Mouse (Mus musculus): ENCODE data around the gene Prim1. TPM values are rescaled to one million over a fixed set of nuclear protein-coding genes. Genes with fewer than 3 reads are reported as not detected.
"Not testable (repeated sequence)": the region's sequence is repeated elsewhere in the genome, so short reads cannot be mapped to it uniquely, and the experiment has no call there.

Gene Prim1
- polyA plus RNA-seq, 1 experiment from 2014 or later: 33.7 TPM

DNA sequence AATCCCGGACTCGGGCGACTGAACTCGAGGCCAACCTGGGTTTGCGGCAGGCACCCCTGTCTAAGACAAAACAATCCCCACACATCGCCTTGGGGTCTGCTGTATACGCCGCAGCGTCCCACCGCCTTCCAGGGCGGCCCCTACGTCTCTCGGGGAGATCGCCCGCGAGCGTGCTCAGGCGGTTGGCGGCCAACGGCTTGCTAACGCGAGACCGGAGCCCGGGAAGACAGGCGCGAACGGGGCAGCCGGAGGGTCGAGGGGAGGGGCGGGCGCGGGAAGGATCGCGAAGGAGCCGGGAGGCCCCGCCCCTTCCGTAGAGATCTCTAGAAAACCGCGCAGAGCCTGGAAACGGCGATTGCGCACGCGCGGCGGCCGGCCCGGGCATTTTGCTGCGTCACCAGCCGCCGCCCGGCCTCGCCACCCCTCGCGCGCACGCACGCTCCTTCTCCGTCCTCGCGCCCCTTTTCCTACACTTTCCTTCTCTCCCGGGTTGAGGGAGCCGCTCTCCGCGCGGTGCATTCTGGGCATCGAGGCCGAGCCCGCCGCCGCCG is 43.7 kb downstream of the Prim1 start, which contains the start of gene Ptges3:
TSS of gene Ptges3 (plus strand) at position 354 of the 551 bp plus-strand sequence.
- peaks cover 36% of the 10 kb centered on the region for H3K4me1 ChIP-seq
- peak; percentile 94 for ATAC-seq (ENCODE audit: low FRiP score)
- peak within 1 kb of the TSS; percentile 88 for H3K4me2 ChIP-seq
- H3K36me3 ChIP-seq: 0 out of 2 replicates have a peak, but pooled peaks cover 2% of the 10 kb centered on the region
- no peaks in the 10 kb centered on the region for H3K27me3 ChIP-seq (replicated peaks)
- H3K4me3 ChIP-seq (replicated peaks): peak within 1 kb of the TSS; percentile 75
- under 1% methylated on average over 65 of the region's 72 CpGs for WGBS
- peak within 1 kb of the TSS; percentile 98 for H3K27ac ChIP-seq (replicated peaks)
- no peaks in the 10 kb centered on the region for H3K9me3 ChIP-seq (replicated peaks)
- H3K9ac ChIP-seq (replicated peaks): peak within 1 kb of the TSS; percentile 92

DNA sequence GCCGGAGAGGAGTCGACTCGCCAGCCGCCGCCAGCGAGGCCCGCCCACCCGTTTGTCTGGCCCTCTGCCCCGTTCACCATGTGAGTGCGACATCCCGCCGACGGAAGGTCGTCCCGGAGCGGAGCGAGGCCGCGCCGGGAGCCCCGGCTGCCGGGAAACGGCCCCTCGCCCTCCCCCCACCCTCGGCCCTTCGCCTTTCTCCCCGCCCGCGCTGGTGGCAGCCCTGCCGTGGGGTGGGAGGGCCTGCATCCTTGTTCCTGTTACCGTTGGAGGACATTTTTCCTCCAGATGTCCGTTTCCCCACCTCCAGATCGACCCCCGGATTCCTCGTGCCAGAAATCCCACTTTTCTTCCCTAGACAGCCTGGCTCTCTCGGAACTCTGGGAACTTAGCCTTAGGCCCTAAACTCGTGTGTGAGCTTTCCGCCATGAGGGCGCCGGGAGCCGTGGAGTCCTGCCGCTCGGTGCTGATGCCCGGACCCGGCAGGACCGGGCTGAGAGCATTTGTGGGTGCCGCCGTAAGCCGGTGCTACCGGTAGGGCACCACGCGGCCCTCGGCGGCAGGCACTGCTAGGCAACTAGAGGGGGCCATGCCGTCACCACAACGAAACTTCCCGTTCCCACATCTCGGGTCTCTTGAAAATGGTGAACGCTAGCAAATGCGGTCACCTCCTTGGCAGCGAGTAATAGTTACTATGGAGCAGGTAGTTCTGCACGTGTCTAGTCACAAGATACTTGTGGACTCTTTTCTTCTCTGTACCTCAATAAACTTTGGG is 44.4 kb downstream of the Prim1 start:
- WGBS: under 1% methylated on average over 57 of the region's 62 CpGs
- H3K27me3 ChIP-seq (replicated peaks): no peaks in the 10 kb centered on the region
- peak overlapping the region; percentile 88 for H3K4me2 ChIP-seq
- H3K36me3 ChIP-seq: 0 out of 2 replicates have a peak, but pooled peaks cover 6% of the 10 kb centered on the region
- H3K4me1 ChIP-seq: peaks cover 36% of the 10 kb centered on the region
- peak overlapping the region; percentile 75 for H3K4me3 ChIP-seq (replicated peaks)
- peak overlapping the region; percentile 98 for H3K27ac ChIP-seq (replicated peaks)
- H3K9ac ChIP-seq (replicated peaks): peak overlapping the region; percentile 92
- no peaks in the 10 kb centered on the region for H3K9me3 ChIP-seq (replicated peaks)
- peak; percentile 61 for ATAC-seq (ENCODE audit: low FRiP score)

DNA sequence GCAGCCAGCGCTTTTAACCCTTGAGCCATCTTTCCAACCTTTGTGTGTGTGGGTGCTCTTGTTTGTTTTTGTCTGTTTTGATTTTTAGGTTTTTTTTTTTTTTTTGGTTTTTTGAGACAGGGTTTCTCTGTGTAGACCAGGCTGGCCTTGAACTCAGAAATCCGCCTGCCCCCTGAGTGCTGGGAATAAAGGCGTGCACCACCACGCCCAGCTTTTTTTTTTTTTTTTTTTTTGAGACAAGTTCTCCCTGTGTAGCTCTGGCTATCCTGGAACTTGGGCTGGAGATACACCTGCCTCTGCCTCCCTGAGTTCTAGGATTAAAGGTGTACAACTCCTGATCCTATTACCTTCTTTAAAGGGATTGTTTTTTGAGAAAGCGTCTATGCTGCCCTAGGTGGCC is 46.1 kb downstream of the Prim1 start:
- H3K4me2 ChIP-seq: peak overlapping the region; percentile 88
- H3K9ac ChIP-seq (replicated peaks): 0 out of 2 replicates have a peak overlapping the region, but pooled peaks have one; percentile 18
- H3K27me3 ChIP-seq (replicated peaks): no peaks in the 10 kb centered on the region
- H3K4me1 ChIP-seq: peaks cover 36% of the 10 kb centered on the region
- peak overlapping the region; percentile 75 for H3K4me3 ChIP-seq (replicated peaks)
- 0 out of 2 replicates have a peak, but pooled peaks cover 6% of the 10 kb centered on the region for H3K36me3 ChIP-seq
- no peak for ATAC-seq (ENCODE audit: low FRiP score)
- WGBS: 94% methylated on average over 5 of the region's 5 CpGs
- H3K9me3 ChIP-seq (replicated peaks): no peaks in the 10 kb centered on the region
- H3K27ac ChIP-seq (replicated peaks): no peak overlapping the region

DNA sequence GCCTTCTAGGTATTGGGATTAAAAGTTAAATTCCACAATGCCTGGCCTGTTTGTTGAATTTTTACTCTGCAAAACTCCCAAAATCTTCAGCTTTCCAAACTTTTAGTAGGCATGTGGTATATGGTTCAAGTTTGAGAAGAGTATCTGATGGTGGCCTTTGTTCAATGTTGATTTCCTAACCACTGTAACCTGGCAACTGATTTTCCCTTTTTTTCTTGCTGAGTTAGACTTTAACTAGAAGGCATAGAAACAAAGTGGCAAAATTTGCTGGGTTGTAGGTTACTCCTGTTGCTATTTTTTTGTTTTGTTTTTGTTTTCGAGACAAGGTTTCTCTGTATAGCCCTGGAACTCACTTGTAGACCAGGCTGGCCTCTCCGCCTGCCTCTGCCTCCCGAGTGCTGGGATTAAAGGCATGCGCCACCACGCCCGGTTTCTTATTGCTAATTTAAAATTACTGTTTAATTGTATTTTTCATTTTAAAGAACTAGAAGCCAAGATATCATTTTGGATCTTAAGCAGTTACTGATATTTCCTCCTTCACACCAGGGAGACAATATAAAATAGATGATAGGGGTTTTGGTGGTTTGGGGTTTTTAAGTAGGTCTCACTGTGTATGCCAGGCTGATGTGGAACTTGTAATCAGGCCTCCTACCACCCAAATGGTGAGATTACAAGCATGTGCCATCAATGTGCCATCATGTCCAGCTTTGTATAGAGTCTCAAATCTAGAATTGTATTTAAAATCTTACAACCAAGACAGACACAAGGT is 47.4 kb downstream of the Prim1 start:
- Histone ChIP-seq H3K4me3 (replicated peaks) (no peak overlapping the region), H3K9me3 (replicated peaks) (no peaks in the 10 kb centered on the region), H3K36me3 (0 out of 2 replicates have a peak, but pooled peaks cover 6% of the 10 kb centered on the region), H3K4me2 (no peak overlapping the region), H3K9ac (replicated peaks) (no peak overlapping the region), H3K27me3 (replicated peaks) (no peaks in the 10 kb centered on the region), H3K4me1 (peaks cover 34% of the 10 kb centered on the region), H3K27ac (replicated peaks) (no peak overlapping the region)
- WGBS: 96% methylated on average over 6 of the region's 6 CpGs
- no peak for ATAC-seq (ENCODE audit: low FRiP score)

DNA sequence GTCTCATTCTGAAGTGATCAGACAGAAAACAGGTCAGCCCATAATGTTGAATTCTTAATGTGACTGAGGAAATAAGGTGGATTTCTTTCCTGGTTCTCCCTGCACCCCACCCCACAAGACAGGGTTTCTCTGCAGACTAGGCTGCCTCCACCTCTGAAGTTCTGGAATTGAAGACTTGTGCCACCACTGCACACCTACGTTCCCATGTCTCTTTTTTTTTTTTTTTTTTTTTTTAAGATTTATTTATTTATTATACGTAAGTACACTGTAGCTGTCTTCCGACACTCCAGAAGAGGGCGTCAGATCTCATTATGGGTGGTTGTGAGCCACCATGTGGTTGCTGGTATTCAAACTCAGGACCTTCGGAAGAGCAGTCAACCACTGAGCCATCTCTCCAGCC is 51.1 kb downstream of the Prim1 start:
- H3K27me3 ChIP-seq (replicated peaks): no peaks in the 10 kb centered on the region
- 88% methylated on average over 5 of the region's 5 CpGs for WGBS
- peaks cover 12% of the 10 kb centered on the region for H3K4me1 ChIP-seq
- ATAC-seq (ENCODE audit: low FRiP score): no peak
- H3K36me3 ChIP-seq: peaks cover 25% of the 10 kb centered on the region
- H3K4me3 ChIP-seq (replicated peaks): no peak overlapping the region
- no peaks in the 10 kb centered on the region for H3K9me3 ChIP-seq (replicated peaks)
- no peak overlapping the region for H3K4me2 ChIP-seq
- H3K9ac ChIP-seq (replicated peaks): no peak overlapping the region
- H3K27ac ChIP-seq (replicated peaks): no peak overlapping the region

DNA sequence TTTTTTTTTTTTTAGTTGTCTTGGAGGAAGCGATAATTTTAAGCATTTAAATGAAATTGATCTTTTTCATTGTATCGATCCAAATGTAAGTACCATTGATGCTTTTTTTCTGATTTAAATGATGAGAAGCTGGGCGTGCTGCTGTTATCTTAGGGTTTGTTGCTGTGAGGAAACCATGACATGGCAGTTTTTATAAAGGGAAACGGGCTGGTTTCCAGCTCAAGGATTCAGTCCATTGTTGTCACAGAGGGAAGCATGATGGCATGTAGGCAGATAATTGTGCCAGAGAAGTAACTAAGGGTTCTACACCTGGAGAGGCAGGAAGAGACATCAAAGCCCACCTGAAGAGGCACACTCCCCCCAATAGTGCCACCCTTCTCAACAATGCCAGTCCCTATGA is 54.2 kb downstream of the Prim1 start:
- H3K9me3 ChIP-seq (replicated peaks): no peaks in the 10 kb centered on the region
- ATAC-seq (ENCODE audit: low FRiP score): no peak
- H3K4me1 ChIP-seq: no peaks in the 10 kb centered on the region
- no peaks in the 10 kb centered on the region for H3K27me3 ChIP-seq (replicated peaks)
- no peak overlapping the region for H3K27ac ChIP-seq (replicated peaks)
- H3K9ac ChIP-seq (replicated peaks): no peak overlapping the region
- H3K4me2 ChIP-seq: no peak overlapping the region
- no peak overlapping the region for H3K4me3 ChIP-seq (replicated peaks)
- WGBS: 94% methylated on average over 4 of the region's 4 CpGs
- peaks cover 43% of the 10 kb centered on the region for H3K36me3 ChIP-seq

DNA sequence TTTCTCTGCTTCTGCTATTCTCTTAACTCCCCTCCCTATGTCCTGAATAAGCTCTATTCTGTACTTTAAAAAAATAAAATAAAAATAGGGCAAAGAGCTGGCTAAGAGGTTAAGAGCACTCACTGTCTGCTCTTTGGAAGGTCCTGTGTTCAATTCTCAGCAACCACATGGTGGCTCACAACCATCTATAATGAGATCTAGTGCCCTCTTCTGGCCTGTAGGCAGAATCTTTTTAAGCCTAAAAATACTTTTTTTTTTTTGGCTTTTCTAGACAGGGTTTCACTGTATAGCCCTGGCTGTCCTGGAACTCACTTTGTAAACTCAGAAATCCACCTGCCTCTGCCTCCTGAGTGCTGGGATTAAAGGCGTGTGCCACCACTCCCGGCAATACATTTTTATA is 55.5 kb downstream of the Prim1 start:
- WGBS: 95% methylated on average over 2 of the region's 2 CpGs
- not testable (repeated sequence) for ATAC-seq (ENCODE audit: low FRiP score); H3K9me3 ChIP-seq (replicated peaks); H3K27ac ChIP-seq (replicated peaks); H3K4me1 ChIP-seq; H3K4me2 ChIP-seq; H3K4me3 ChIP-seq (replicated peaks); H3K9ac ChIP-seq (replicated peaks); H3K27me3 ChIP-seq (replicated peaks)
- peaks cover 46% of the 10 kb centered on the region for H3K36me3 ChIP-seq

DNA sequence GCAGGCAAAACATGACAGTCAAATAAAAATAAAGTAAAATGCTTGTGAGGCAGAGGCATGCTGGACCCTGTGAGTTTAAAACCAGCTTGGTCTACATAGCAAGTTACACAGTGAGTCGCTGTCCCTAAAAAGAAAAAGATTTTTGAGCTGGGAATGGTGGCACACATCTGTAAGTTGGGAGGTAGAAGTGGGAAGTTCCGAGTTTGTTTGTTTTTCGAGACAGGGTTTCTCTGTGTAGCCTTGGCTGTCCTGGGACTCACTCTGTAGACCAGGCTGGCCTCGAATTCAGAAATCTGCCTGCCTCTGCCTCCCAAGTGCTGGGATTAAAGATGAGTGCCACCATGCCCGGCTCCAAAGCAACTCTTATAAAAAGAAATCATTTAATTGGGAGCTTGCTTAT is 63.3 kb downstream of the Prim1 start:
- H3K4me1 ChIP-seq; ATAC-seq (ENCODE audit: low FRiP score); H3K27ac ChIP-seq (replicated peaks); H3K9me3 ChIP-seq (replicated peaks); H3K4me2 ChIP-seq; H3K27me3 ChIP-seq (replicated peaks); H3K4me3 ChIP-seq (replicated peaks); H3K9ac ChIP-seq (replicated peaks): not testable (repeated sequence)
- peaks cover 22% of the 10 kb centered on the region for H3K36me3 ChIP-seq
- WGBS: 89% methylated on average over 5 of the region's 5 CpGs

Other genes starting within 250 kb of the Prim1 start
- 0.09 and 0.27 TPM in 2 replicates for gene Rdh9, start 238.8 kb upstream of the Prim1 start, polyA plus RNA-seq (2015; fragmentation: Nextera tagmentation; extraction: Ambion mirVana)
- 0.05 and 0.09 TPM in 2 replicates for gene Rdh16, start 214.0 kb upstream of the Prim1 start, polyA plus RNA-seq (2015; fragmentation: Nextera tagmentation; extraction: Ambion mirVana)
- gene Rdh19, start 165.2 kb upstream of the Prim1 start, polyA plus RNA-seq (2015; fragmentation: Nextera tagmentation; extraction: Ambion mirVana): not detected in 2 replicates
- not detected in 2 replicates for gene Rdh16f2, start 148.7 kb upstream of the Prim1 start, polyA plus RNA-seq (2015; fragmentation: Nextera tagmentation; extraction: Ambion mirVana)
- gene Rdh7, start 126.4 kb upstream of the Prim1 start, polyA plus RNA-seq (2015; fragmentation: Nextera tagmentation; extraction: Ambion mirVana): not detected in 2 replicates
- 0.06 TPM in 1 of 2 replicates, not detected in the other for gene Sdr9c7, start 116.7 kb upstream of the Prim1 start, polyA plus RNA-seq (2015; fragmentation: Nextera tagmentation; extraction: Ambion mirVana)
- not detected in 2 replicates for gene Hsd17b6, start 7.6 kb upstream of the Prim1 start, polyA plus RNA-seq (2015; fragmentation: Nextera tagmentation; extraction: Ambion mirVana)
- 484 and 547 TPM in 2 replicates for gene Naca, start 20.4 kb downstream of the Prim1 start, polyA plus RNA-seq (2015; fragmentation: Nextera tagmentation; extraction: Ambion mirVana)
- gene Ptges3, start 43.8 kb downstream of the Prim1 start, polyA plus RNA-seq (2015; fragmentation: Nextera tagmentation; extraction: Ambion mirVana): 394 and 409 TPM in 2 replicates
- 2,338 and 2,396 TPM in 2 replicates for gene Atp5b, start 68.1 kb downstream of the Prim1 start, polyA plus RNA-seq (2015; fragmentation: Nextera tagmentation; extraction: Ambion mirVana)
- 7.4 and 8.9 TPM in 2 replicates for gene Baz2a, start 76.4 kb downstream of the Prim1 start, polyA plus RNA-seq (2015; fragmentation: Nextera tagmentation; extraction: Ambion mirVana)
- 6.5 and 12.7 TPM in 2 replicates for gene Rbms2, start 165.1 kb downstream of the Prim1 start, polyA plus RNA-seq (2015; fragmentation: Nextera tagmentation; extraction: Ambion mirVana)
- gene Gls2, start 179.3 kb downstream of the Prim1 start, polyA plus RNA-seq (2015; fragmentation: Nextera tagmentation; extraction: Ambion mirVana): 2.4 and 2.8 TPM in 2 replicates
- 25.5 and 25.9 TPM in 2 replicates for gene Spryd4, start 196.6 kb downstream of the Prim1 start, polyA plus RNA-seq (2015; fragmentation: Nextera tagmentation; extraction: Ambion mirVana)
- gene Mip, start 210.7 kb downstream of the Prim1 start, polyA plus RNA-seq (2015; fragmentation: Nextera tagmentation; extraction: Ambion mirVana): not detected in 2 replicates
- gene Timeless, start 216.9 kb downstream of the Prim1 start, polyA plus RNA-seq (2015; fragmentation: Nextera tagmentation; extraction: Ambion mirVana): 20.0 and 25.1 TPM in 2 replicates
- gene Apon, start 238.9 kb downstream of the Prim1 start, polyA plus RNA-seq (2015; fragmentation: Nextera tagmentation; extraction: Ambion mirVana): not detected in 2 replicates

All from neural tube, embryonic 15.5 days (tissue).